Mouse (Mus musculus): ENCODE data around the gene Erh.

The Erh gene

DNA sequence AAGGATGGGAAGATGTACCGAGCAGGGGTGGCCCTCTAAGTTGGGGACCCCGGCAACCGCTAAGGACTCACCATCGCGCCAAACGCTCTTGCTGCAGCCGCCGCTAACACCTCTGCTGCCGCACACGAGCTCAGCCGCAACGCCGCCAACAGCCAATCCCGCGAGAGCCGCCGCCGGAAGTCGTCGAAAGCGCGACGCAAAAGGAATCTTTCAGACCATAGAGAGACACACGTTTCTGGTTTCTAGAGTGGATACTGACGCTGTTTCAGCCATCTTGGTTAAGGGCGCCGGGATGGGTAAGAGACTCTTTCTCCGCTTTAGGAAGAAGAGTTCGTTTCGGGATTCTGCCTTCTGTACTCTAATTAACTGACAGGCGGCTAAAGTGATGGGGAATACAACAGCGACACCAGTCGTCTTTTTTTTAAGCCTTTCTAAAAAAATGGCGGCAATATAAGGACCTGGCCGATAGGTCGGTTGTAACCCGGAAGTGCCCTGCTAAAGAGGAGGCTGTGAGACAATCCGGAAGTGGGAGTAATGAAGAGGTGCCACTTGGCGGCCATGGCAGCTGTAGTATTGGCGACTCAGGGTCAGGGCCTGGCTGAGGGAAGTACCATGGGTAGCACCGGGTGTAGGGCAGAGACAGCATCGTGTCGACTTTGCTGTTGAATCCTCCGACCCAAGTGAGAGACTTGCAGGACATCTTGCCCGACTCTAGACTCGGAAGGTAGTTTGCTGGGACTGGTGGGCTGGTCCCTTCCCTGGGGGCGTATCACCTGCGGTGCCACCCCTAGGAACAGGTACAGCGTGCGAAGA is at the start of gene Erh, which contains the start of gene Slc39a9:
Gene Erh (minus strand): TSS at position 649 of the 813 bp plus-strand sequence.
Gene Slc39a9 (plus strand): TSS at position 191 of the 813 bp plus-strand sequence.
- peak; percentile 95 to 96 for DNase-seq

DNA sequence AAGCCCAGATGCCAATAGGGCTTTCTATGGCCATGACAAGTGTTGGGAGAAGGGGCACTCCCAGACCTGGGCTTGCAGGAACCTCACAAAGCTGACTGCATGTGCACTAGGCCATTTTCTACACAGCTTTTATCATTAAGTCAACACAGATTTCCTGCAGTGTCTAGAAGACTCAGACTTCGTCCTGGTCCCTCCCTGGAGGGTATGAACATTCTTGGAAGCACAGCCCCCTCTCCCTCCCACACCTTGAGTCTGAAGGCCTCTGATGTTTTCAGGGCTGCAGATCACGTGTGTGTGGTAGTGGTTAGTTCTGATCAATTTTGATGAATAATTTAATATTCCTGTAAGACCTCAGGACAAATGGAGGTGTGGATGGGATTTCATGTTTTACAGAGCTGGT is 49.6 kb upstream of the Erh start:
- no peak for DNase-seq

DNA sequence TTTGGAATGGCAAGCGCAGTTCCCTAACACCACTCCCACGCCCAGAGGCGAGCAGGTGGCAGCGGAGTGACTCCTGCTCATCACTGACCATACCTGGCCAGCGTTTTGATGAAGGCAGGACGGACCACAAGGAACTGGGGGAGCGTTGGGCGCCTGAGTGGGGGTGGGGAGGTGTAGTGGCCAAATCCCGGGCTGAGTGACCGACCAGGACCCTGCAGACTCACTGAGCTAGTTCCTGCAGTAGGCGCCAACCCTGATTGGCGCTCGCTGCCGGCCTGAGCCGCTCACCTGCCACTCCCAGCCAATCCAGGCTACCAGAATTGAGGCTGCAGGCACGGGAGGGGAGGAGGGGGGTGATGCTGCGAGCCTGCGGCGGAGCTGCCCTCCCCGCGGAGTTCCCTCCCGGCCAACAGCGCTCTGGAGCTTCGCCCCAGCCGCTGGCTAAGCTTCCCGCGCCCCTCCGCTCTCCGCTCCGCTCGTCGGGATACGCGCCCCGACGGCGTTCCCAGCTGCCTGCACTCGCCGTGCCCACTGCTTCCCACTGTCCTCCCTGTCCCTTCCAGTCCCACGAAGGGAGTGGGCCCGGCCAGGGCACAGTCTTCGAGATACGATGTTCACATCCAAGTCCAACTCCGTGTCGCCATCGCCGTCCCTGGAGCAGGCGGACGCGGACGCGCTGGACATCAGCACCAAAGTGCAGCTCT is 48.3 kb upstream of the Erh start, which contains the start of gene Plekhd1:
Gene Plekhd1 (plus strand): TSS at position 323 of the 704 bp plus-strand sequence.
- peak; percentile 78 for DNase-seq

- DNase-seq, result peak; percentile 17 to 25
Measured at GRCm38 (mm10) chr12:80691671-80692091, 47.5 kb upstream of the Erh start.

- no peak for DNase-seq
Measured at GRCm38 (mm10) chr12:80689696-80690095, 45.6 kb upstream of the Erh start.

DNA sequence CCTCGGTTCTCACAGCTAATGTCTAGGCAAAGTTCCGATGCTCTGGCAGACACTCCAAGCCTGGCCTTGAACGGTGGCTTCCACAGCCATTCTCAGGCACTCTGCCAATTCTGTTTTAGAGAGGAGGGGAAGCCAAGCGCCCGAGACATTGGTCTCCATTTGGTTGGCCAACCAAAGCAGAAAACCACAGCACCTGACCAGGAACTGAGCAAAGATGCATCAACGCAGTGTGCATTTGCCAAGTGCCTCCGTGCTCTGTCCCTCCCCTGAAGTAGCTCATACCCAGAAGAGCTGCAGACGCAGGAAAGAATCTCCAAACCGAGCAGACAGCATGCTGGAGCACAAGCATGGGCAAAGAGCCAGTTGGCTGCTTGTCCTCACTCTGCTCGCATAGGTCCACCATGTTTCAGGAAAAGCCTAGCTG is 43.7 kb upstream of the Erh start:
- peak; percentile 41 to 50 for DNase-seq

- no peak for DNase-seq
Measured at GRCm38 (mm10) chr12:80684316-80684715, 40.2 kb upstream of the Erh start.

- DNase-seq, result no peak
Measured at GRCm38 (mm10) chr12:80683554-80683953, 39.4 kb upstream of the Erh start.

GRCm38 (mm10) chr12:80681340-80681739 is 37.2 kb upstream of the Erh start:
- peak; percentile 21 to 61 for DNase-seq

DNA sequence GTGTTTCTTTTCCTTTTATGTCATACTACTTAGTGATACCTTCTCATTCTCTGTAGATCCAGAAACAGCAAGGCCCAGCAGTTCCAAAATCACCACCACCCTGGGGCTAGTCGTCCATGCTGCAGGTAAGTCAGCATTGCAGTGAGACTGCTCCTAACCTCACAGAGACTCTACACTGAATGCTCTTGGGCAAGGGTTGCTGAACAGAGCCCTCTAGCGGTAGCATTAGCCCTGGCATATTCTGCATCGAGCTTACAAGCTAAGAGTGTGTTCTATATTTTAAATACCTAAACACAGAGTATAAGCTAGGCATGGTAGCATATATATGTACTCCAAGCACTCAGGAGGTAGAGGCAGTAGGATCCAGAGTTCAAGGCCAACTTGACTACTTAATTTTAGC is 29.0 kb upstream of the Erh start:
- peak; percentile 57 to 76 for DNase-seq

- no peak for DNase-seq
Measured at GRCm38 (mm10) chr12:80668391-80668790, 24.2 kb upstream of the Erh start.

GRCm38 (mm10) chr12:80663935-80664334 is 19.8 kb upstream of the Erh start:
- no peak for DNase-seq

DNA sequence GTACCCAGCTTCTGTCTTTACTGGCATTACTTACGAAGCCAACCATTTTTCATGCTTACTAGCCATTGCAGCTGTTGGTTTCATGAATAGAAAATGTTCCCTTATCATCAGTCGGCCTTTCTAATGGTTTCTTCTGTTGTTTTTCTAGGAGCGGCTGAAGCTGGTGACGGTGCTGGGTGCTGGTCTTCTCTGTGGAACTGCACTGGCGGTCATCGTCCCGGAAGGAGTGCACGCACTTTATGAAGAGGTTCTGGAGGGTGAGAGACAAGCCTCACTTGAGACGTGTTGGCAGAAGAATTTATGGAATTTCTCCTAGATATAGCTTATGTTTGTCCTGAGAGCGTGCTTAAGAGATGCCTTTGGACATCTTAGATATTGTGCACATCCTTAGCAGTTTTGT is 18.2 kb upstream of the Erh start:
- DNase-seq, result no peak

DNA sequence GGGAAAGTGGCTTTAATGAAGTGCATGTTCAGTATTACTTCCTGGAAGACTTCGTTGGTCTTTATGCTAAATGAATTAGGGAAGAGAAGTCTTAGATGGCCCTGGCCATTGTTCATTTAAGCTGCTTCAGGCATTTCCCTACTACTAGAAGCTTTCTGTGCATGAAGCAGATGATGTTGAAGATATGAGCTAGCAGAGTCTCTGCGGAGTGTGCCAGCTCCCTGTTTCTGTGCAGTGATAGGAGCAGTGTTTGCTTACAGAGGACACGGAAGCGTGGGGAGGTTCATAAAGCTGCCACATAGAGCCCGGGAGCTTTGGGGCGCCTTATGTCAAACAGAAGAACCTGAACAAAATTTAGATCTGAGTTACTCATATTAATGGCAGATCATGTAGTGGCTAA is 14.5 kb upstream of the Erh start:
- no peak for DNase-seq

DNA sequence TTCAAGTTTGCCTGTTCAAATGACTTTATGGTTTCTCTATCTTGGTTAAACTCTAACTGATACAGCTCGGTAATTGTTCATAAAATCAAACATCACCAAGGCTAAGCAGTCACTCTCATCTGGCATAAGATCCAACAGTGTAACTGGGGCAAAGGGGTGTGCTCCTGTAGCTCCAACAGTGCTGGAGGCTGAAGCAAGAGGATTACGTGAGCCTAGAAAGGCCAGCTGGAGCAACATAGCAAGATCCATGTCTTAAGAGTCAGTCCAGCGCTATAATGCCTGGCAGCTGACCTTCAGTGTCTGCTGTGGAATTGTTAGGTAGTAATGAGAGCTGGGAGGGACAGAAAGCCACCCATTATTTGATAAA is 10.5 kb upstream of the Erh start:
- DNase-seq, result no peak

DNA sequence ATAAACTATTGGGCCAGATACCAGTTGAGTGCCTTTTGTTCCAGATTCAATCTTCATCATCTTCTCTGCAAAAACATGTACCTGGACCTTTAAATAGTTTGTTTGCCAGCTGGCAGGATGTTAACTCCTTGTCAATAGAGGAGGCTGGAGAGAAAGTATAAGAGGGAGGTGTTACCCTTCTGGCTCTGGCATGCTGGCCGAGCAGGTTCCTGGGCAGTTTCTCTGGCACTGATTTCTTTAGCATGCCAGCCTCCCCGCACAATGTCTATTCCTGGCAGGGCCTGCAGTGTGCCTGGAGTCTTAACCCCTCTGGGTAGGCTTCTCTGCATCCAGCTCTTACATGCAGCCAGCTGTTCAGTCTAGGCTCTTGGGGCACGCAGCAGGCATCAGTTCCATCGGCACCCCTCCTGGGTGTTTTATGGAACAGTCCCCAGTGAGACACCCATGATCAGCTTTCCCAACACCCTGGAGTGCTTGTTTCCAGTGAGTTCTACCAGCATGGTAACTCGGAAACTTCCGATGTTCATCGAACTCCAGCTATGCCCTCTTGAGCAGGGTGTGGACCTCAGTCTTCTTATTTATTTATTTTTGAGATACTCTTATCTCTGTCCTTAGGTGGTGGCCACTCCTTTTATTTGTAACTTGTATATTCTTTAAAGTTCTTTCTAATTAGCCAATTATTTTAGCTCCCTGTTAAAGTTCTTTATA is 10.0 kb upstream of the Erh start:
- DNase-seq, result peak; percentile 42 to 53

DNA sequence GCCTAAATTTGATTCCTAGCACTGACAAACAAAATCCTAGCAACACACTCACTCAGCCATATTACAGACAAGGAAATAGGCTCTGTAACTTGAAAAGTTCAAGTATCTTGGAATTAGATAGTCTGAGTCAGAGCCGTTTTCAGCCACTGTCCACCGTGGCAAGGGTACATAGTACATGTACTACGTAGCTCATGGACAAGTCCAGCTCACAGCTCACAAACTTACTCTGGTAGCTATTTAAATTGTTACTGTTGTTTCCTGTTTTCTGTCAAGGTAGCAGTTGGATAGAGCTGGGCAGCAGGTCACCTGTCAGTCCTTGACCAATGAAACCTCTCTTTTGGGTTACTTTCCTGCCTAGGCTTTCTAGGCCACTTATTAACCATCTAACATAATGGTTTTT is 2.2 kb upstream of the Erh start:
- peak in 1 of 2 experiments; percentile 13 for DNase-seq

GRCm38 (mm10) chr12:80644506-80644868 is 346 bp upstream of the Erh start:
- DNase-seq, result no peak

- peak; percentile 48 to 76 for DNase-seq
Measured at GRCm38 (mm10) chr12:80642725-80643692, 1.1 kb downstream of the Erh start.

DNA sequence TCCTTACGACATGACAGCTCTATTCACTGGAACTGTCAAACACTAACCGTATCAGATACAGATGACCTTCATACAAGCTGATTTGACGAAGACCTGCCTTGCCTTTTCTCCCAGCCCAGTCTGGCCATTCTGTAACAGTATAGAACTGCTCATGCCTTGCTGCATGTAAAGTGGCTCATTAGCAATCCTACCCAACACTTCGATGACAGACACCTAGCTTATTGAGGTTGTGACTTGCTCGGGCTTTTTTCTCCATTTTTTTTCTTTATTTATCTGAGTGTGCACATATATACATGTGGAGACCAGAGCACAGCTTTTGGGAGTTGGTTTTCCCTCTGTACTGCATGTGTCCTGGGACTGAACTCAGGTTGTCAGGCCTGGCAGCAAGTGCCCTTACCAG is 12.4 kb downstream of the Erh start:
- DNase-seq, result no peak

DNA sequence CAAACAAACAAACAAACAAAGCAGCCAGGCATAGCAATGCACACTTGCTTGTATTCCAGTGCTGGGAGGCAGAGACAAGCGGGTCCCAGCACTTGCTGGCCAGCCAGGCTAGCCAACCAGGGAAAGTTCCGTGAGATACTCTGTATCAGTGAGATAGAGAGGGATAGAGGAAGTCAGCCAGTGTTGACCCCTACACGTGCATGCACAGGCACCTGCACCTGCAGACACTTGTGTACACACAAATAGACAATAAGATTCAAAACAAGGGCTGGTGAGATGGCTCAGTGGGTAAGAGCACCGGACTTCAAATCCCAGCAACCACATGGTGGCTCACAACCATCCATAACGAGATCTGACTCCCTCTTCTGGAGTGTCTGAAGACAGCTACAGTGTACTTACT is 23.6 kb downstream of the Erh start:
- DNase-seq, result no peak

Measured in kidney, postnatal 36 days (tissue).